Mouse (Mus musculus) gonadal fat pad, adult 2 months (tissue): ENCODE measurements around the gene Mob3b. TPM values are rescaled to one million over a fixed set of nuclear protein-coding genes. Genes with fewer than 3 reads are reported as not detected.
"Not testable (repeated sequence)": the region's sequence is repeated elsewhere in the genome, so short reads cannot be mapped to it uniquely, and the experiment has no call there.

ENCODE experiments used
- DNase-seq: peaks from one replicate; pipeline ENCODE4 v3.0.0-alpha.2; 2012; ENCODE audit warnings: low read depth
- polyA plus RNA-seq: library from polyadenylated mRNA; depleted of rRNA; stranded (reverse); fragments of >200 nt; gene quantifications from 2 replicates; pipeline ENCODE4 v1.2.3, GENCODE M21; 2012

Gene Mob3b
- polyA plus RNA-seq, 1 experiment: 4.4 TPM

- no peak for DNase-seq
Measured at GRCm38 (mm10) chr4:34967541-34967940, 189.7 kb downstream of the Mob3b start.

- no peak for DNase-seq
Measured at GRCm38 (mm10) chr4:34966336-34966957, 190.8 kb downstream of the Mob3b start.

GRCm38 (mm10) chr4:34964906-34965305 is 192.4 kb downstream of the Mob3b start:
- DNase-seq: no peak

- no peak for DNase-seq
Measured at GRCm38 (mm10) chr4:34963999-34964398, 193.3 kb downstream of the Mob3b start.

- no peak for DNase-seq
Measured at GRCm38 (mm10) chr4:34960781-34961560, 196.3 kb downstream of the Mob3b start.

- no peak for DNase-seq
Measured at GRCm38 (mm10) chr4:34959477-34959876, 197.8 kb downstream of the Mob3b start.

- DNase-seq: no peak
Measured at GRCm38 (mm10) chr4:34958155-34959028, 198.9 kb downstream of the Mob3b start.

GRCm38 (mm10) chr4:34953716-34954115 is 203.6 kb downstream of the Mob3b start:
- no peak for DNase-seq

GRCm38 (mm10) chr4:34947181-34947580 is 210.1 kb downstream of the Mob3b start:
- DNase-seq: no peak

GRCm38 (mm10) chr4:34941046-34941445 is 216.2 kb downstream of the Mob3b start:
- no peak for DNase-seq

GRCm38 (mm10) chr4:34928386-34928785 is 228.9 kb downstream of the Mob3b start:
- not testable (repeated sequence) for DNase-seq

- DNase-seq: no peak
Measured at GRCm38 (mm10) chr4:34922177-34922870, 235.0 kb downstream of the Mob3b start.

- no peak for DNase-seq
Measured at GRCm38 (mm10) chr4:34917400-34917799, 239.9 kb downstream of the Mob3b start.

GRCm38 (mm10) chr4:34912171-34912570 is 245.1 kb downstream of the Mob3b start:
- DNase-seq: no peak

- DNase-seq: no peak
Measured at GRCm38 (mm10) chr4:34911401-34911800, 245.9 kb downstream of the Mob3b start.

- DNase-seq: no peak
Measured at GRCm38 (mm10) chr4:34908127-34908526, 249.2 kb downstream of the Mob3b start.

- no peak for DNase-seq
Measured at GRCm38 (mm10) chr4:34907026-34907425, 250.3 kb downstream of the Mob3b start.

- no peak for DNase-seq
Measured at GRCm38 (mm10) chr4:34906151-34906550, 251.1 kb downstream of the Mob3b start.

- DNase-seq: no peak
Measured at GRCm38 (mm10) chr4:34905396-34905795, 251.9 kb downstream of the Mob3b start.

GRCm38 (mm10) chr4:34901582-34901981 is 255.7 kb downstream of the Mob3b start:
- DNase-seq: not testable (repeated sequence)

GRCm38 (mm10) chr4:34901166-34901565 is 256.1 kb downstream of the Mob3b start:
- no peak for DNase-seq

GRCm38 (mm10) chr4:34900155-34900554 is 257.1 kb downstream of the Mob3b start:
- no peak for DNase-seq
